Mouse (Mus musculus): ENCODE measurements around the gene Borcs5. TPM values are rescaled to one million over a fixed set of nuclear protein-coding genes. Genes with fewer than 3 reads are reported as not detected.
A peak's percentile ranks its signal among the peaks of the same experiment; 100 is the strongest.

Gene Borcs5
- polyA plus RNA-seq, 1 experiment from 2014 or later = 43.6 TPM

DNA sequence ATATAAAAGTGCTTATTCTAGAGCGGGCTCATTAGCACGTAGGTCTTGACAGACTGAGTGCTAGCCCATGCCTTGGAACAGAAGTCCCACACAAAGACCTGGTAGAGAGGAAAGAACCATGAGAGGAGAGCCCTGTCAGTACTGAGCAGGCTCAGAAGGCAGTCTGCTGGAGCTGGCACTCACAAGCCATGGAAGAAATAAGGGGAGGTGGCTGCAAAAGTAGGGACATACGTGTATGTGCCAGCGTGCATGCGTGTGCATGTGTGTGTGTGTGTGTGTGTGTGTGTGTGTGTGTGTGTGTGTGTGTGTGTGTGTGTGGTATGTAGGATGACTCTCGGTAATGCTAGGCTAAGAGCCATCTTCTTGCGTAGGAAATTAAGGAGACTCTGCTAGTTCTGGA lies 84.0 kb downstream of the Borcs5 start:
- no peak overlapping the region for H3K27ac ChIP-seq (replicated peaks)
- no peaks in the 10 kb centered on the region for H3K27me3 ChIP-seq
- H3K9ac ChIP-seq = no peak overlapping the region
- no peaks in the 10 kb centered on the region for H3K36me3 ChIP-seq
- H3K4me3 ChIP-seq = no peak overlapping the region
- 93% methylated on average over 7 of the region's 7 CpGs for WGBS
- H3K9me3 ChIP-seq = no peaks in the 10 kb centered on the region
- no peak for ATAC-seq (ENCODE audit: low FRiP score, low read depth)
- H3K4me2 ChIP-seq = no peak overlapping the region
- H3K4me1 ChIP-seq (replicated peaks) = no peaks in the 10 kb centered on the region

DNA sequence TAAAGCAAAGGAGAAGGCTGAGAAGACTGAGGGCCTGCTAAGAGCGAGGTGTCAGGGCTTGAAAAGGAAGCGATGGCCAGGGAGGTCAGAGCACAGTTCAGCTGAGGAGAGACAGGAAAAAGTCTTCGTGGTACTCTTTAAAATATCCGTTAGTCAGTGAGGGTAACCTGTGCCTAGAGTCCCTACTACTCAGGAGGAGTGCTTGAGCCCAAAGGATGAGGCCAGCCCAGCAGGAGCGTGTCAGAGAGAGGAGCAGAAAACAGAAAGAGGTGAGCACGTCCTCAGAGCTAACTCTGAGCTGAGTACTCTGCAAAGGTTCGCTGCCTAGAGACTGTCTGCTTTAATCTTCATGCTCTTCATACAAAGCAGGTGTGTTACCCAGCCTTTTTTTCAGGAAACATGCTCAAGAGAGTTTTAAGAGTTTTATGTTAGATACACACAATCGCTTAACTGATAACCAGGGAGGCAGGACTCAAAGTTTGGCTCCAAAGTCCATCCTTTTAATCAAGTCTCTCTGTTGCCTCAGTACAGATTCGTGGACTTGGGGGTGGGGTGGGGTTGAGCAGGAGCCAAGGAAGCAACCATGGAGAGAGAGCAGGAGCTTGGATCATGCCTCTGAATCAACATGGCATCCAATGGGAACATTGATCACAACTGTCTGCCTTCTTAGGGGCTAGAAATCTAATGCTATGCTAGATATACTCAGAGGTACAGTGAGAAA lies 84.7 kb downstream of the Borcs5 start:
- 89% methylated on average over 9 of the region's 9 CpGs for WGBS
- Histone ChIP-seq H3K9me3 (no peaks in the 10 kb centered on the region), H3K27me3 (no peaks in the 10 kb centered on the region), H3K4me2 (no peak overlapping the region), H3K9ac (no peak overlapping the region), H3K4me3 (no peak overlapping the region), H3K4me1 (replicated peaks) (no peaks in the 10 kb centered on the region), H3K36me3 (no peaks in the 10 kb centered on the region), H3K27ac (replicated peaks) (no peak overlapping the region)
- ATAC-seq (ENCODE audit: low FRiP score, low read depth) = no peak

DNA sequence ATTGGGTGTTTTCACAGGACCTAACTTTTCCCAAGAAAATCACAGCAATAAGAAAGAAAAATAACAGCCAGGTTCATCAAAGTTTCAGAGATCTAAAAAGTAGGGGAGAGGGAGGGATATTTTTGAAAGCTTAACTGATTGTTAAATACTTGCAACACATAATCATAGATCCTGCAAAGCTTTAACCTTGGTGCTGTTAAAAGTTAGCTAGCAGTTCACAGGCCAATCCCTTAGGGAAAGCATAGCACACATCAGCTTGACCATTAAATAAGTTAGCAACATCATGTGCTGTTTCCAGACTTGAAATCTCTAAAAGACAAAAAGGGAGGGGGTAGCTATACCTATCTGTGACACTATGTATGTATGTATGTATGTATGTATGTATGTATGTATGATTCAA lies 86.1 kb downstream of the Borcs5 start:
- Histone ChIP-seq H3K9ac (no peak overlapping the region), H3K4me1 (replicated peaks) (no peaks in the 10 kb centered on the region), H3K9me3 (no peaks in the 10 kb centered on the region), H3K27ac (replicated peaks) (no peak overlapping the region), H3K4me2 (no peak overlapping the region), H3K27me3 (no peaks in the 10 kb centered on the region), H3K36me3 (no peaks in the 10 kb centered on the region), H3K4me3 (no peak overlapping the region)
- ATAC-seq (ENCODE audit: low FRiP score, low read depth) = no peak

DNA sequence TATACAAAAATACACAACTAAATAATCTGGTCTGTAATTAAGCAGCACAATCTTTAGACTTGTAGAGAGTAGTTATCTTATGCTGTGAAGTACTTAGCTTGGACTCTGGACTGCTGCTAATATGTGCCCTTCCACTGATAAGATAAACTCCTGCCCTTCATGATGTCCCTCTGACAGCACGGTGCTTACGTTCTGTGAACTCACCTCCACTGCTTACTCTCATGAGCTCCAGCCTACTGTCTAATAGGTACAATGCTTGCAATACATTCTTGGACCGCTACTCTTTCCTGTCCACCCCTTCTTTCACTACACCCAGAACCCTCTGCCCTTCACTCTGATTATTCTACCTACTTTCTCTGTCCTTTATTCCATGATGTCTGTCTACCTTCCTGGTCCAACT lies 91.7 kb downstream of the Borcs5 start:
- ATAC-seq (ENCODE audit: low FRiP score, low read depth) = no peak
- H3K27me3 ChIP-seq = no peaks in the 10 kb centered on the region
- 90% methylated on average over 3 of the region's 3 CpGs for WGBS

DNA sequence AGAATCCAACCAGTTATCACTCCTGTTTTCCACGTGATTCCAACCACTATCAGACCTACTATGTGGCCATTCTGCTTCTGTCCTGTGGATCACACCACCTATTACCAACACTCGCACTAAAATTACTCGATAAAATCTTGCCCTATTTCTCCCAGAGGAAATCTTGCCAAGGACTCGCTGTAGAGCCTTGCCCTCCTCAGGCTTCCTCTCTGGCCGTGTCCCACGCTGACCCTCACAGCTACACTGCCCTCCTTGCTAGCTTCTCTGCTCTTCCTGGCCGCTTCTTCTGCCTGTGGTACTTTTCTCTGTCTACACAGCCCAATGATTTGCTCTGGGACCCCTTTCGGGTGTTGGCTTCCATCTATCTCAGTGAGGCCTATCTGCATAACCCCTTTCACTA lies 93.5 kb downstream of the Borcs5 start:
- Histone ChIP-seq H3K9ac (no peak overlapping the region), H3K36me3 (no peaks in the 10 kb centered on the region), H3K4me2 (no peak overlapping the region), H3K27ac (replicated peaks) (no peak overlapping the region), H3K4me3 (no peak overlapping the region), H3K9me3 (no peaks in the 10 kb centered on the region), H3K27me3 (no peaks in the 10 kb centered on the region), H3K4me1 (replicated peaks) (peaks cover 4% of the 10 kb centered on the region; the same call in 1 of the 2 replicates)
- 97% methylated on average over 8 of the region's 8 CpGs for WGBS
- ATAC-seq (ENCODE audit: low FRiP score, low read depth) = no peak

More for the DNA sequence above, 91.7 kb downstream of the Borcs5 start:
- Histone ChIP-seq H3K4me1 (replicated peaks) (peaks cover 4% of the 10 kb centered on the region; the same call in 1 of the 2 replicates), H3K4me3 (no peak overlapping the region), H3K9ac (no peak overlapping the region), H3K27ac (replicated peaks) (no peak overlapping the region), H3K36me3 (no peaks in the 10 kb centered on the region), H3K4me2 (no peak overlapping the region), H3K9me3 (no peaks in the 10 kb centered on the region)

DNA sequence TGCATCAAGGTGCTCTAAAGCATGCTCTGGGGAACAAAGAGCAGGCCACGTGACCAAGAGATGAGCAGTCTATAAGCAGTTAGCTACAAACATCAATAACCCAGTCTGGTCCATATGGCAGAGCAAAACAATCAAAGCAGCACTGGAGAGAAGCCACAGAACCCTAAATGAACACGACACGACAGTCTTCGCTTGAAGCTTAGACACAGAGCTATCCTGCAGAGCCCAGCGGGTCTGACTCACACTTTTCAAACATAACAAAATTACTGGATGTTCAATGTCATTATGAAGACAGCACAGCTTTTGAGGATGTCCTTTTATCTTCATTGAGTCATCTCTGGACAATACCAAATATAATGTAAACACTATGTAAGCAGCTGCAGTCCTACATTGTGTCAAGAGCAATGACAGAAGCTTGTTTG lies 94.5 kb downstream of the Borcs5 start:
- Histone ChIP-seq H3K9me3 (no peaks in the 10 kb centered on the region), H3K27ac (replicated peaks) (no peak overlapping the region), H3K4me2 (no peak overlapping the region), H3K9ac (no peak overlapping the region), H3K4me3 (no peak overlapping the region), H3K36me3 (no peaks in the 10 kb centered on the region), H3K27me3 (no peaks in the 10 kb centered on the region), H3K4me1 (replicated peaks) (peaks cover 4% of the 10 kb centered on the region; the same call in 1 of the 2 replicates)
- 41% methylated on average over 5 of the region's 5 CpGs for WGBS
- ATAC-seq (ENCODE audit: low FRiP score, low read depth) = peak; percentile 65

DNA sequence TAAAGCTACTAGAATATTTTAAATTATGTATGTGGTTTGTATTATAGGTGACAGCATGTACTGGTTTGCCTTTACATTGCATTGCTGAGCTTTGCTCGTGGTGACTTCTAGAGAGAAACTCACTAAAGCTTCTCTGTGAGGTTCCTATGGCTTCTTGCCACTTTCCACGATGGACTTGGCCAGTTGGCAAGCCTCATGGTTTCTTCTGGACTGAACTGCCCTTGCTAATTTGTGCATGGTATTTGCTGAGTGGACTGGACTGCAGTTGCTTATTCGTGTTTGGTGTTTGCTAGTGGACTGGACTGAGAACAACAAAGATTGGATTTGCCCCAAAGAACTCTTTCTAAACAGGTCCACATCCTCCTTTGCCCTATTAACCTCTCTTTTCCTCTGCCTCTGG lies 97.5 kb downstream of the Borcs5 start:
- H3K4me3 ChIP-seq = no peak overlapping the region
- no peak overlapping the region for H3K4me2 ChIP-seq
- H3K4me1 ChIP-seq (replicated peaks) = peaks cover 4% of the 10 kb centered on the region; the same call in 1 of the 2 replicates
- no peak for ATAC-seq (ENCODE audit: low FRiP score, low read depth)
- no peak overlapping the region for H3K27ac ChIP-seq (replicated peaks)
- no peaks in the 10 kb centered on the region for H3K36me3 ChIP-seq
- no peak overlapping the region for H3K9ac ChIP-seq
- H3K9me3 ChIP-seq = no peaks in the 10 kb centered on the region
- no peaks in the 10 kb centered on the region for H3K27me3 ChIP-seq
- WGBS = 73% methylated on average over 3 of the region's 3 CpGs

DNA sequence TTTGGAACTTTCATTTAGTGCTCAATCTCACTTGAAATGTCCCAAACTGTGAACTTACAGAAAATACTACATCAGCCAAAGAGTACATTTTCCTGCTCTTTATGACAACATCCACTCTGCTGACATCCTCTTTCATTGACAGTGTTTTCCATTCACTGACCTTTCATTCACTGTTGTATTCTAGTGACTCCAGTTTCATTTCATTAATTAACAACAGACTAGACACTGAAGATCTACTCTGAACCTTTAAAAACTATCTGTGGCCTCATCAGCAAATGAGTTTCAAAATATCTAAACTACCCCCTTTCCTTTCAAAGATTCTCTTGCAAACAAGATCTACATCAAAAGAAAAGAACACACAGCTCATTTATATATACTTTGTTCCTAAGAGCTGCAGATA lies 104.3 kb downstream of the Borcs5 start:
- Histone ChIP-seq H3K27me3 (no peaks in the 10 kb centered on the region), H3K4me3 (no peak overlapping the region), H3K9ac (no peak overlapping the region), H3K9me3 (no peaks in the 10 kb centered on the region), H3K4me2 (no peak overlapping the region), H3K36me3 (no peaks in the 10 kb centered on the region), H3K4me1 (replicated peaks) (no peaks in the 10 kb centered on the region), H3K27ac (replicated peaks) (no peak overlapping the region)
- ATAC-seq (ENCODE audit: low FRiP score, low read depth) = no peak

DNA sequence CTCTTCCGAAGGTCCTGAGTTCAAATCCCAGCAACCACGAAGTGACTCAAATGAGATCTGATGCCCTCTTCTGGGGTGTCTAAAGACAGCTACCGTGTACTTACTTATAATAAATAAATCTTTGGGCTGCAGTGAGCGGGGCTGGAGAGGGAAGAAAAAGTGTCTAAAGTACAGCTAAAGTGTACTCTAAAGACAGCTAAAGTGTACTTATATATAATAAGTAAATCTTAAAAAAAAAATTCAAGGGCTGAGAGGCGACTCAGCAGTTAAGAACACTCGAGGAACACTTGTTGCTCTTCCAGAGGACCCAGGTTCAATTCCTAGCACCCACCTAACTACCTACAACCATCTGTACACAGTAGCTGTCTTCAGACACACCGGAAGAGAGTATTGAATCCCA lies 106.6 kb downstream of the Borcs5 start:
- WGBS = 95% methylated on average over 7 of the region's 7 CpGs

DNA sequence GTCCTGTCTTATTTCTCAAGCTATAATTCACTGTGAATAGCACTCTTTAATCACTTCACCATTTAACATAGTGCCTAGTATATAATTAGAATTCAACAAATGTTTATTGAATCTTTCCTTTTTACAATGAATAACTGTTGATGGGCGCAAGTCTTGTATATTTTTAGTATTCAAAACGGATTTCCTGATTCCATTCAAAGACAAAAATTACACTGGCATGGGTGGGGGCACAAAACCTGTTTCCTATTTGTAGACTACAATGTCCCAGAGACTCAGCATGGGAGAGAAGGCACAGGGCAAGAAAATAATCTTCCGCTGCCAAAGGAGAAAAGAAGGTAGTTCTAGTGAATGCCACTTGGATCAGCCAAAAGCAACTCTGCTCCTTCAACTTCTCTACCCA lies 108.8 kb downstream of the Borcs5 start:
- H3K9me3 ChIP-seq = no peaks in the 10 kb centered on the region
- H3K27ac ChIP-seq (replicated peaks) = no peak overlapping the region
- H3K36me3 ChIP-seq = no peaks in the 10 kb centered on the region
- no peak overlapping the region for H3K4me2 ChIP-seq
- 85% methylated on average over 3 of the region's 3 CpGs for WGBS
- H3K4me1 ChIP-seq (replicated peaks) = no peaks in the 10 kb centered on the region
- H3K4me3 ChIP-seq = no peak overlapping the region
- ATAC-seq (ENCODE audit: low FRiP score, low read depth) = no peak
- no peak overlapping the region for H3K9ac ChIP-seq
- H3K27me3 ChIP-seq = no peaks in the 10 kb centered on the region

More for the DNA sequence above, 106.6 kb downstream of the Borcs5 start:
- H3K36me3 ChIP-seq = no peaks in the 10 kb centered on the region
- H3K27ac ChIP-seq (replicated peaks) = no peak overlapping the region
- no peaks in the 10 kb centered on the region for H3K4me1 ChIP-seq (replicated peaks)
- no peak overlapping the region for H3K9ac ChIP-seq
- no peaks in the 10 kb centered on the region for H3K27me3 ChIP-seq
- no peak for ATAC-seq (ENCODE audit: low FRiP score, low read depth)
- no peak overlapping the region for H3K4me2 ChIP-seq
- no peak overlapping the region for H3K4me3 ChIP-seq
- no peaks in the 10 kb centered on the region for H3K9me3 ChIP-seq

DNA sequence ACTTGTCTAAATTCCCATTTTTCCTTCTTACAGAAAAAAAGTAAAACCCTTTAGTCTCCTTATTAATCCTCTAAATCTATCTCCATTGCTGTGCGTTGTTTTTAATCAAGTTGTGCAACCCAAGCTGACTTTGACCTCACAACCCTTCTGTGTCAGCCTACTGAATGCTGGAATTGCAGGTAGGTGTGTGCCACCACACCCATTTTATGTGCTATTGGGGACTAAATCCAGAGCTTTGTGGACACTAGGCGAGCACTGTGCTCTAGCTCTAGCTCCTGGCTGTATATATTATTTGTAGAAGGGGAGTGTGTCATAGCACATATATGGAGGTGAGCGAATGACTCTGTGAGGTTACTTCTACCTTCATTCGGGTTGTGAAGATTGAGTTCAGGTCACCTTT lies 111.8 kb downstream of the Borcs5 start:
- Histone ChIP-seq H3K4me2 (no peak overlapping the region), H3K27me3 (no peaks in the 10 kb centered on the region), H3K36me3 (no peaks in the 10 kb centered on the region), H3K27ac (replicated peaks) (no peak overlapping the region), H3K4me1 (replicated peaks) (no peaks in the 10 kb centered on the region), H3K9ac (no peak overlapping the region), H3K4me3 (no peak overlapping the region), H3K9me3 (no peaks in the 10 kb centered on the region)
- WGBS = over 99% methylated on average over 4 of the region's 4 CpGs
- no peak for ATAC-seq (ENCODE audit: low FRiP score, low read depth)

DNA sequence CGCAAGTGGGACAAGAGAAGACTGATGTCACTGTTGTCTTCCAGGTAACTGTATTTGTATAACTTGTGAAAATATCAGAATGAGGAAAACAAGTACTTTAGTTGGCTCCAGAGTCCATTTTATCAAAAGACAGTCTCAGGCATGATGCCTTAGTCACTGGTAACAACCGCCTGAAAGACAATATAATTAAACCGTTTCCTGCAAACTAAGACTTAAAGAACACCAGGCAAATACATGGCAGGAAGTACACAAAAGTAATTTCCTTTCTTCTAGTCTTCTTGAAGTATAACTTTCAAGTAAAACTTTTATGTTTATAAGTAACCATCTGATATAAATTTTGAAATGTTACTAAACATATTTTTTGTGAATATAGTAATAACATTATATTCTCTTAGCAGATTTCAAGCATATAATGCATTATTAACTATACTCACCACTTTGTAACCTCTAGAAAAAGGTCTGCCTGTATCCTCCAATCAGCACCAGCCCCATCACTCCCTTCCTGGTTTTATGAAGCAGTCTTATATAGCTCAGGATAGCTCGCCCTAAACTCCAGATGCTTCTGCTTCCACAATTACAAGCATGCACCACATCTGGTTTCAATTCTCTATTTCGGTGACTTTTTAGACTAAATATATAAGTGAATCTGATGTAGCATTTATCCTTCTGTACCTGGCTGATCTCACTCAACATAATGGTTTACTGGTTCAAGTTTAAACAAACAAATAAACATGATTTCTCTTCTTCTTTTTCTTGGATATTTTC lies 112.8 kb downstream of the Borcs5 start:
- Histone ChIP-seq H3K27me3 (no peaks in the 10 kb centered on the region), H3K4me2 (no peak overlapping the region), H3K9ac (no peak overlapping the region), H3K4me3 (no peak overlapping the region), H3K4me1 (replicated peaks) (no peaks in the 10 kb centered on the region), H3K36me3 (no peaks in the 10 kb centered on the region), H3K27ac (replicated peaks) (no peak overlapping the region), H3K9me3 (no peaks in the 10 kb centered on the region)
- 89% methylated on average over 5 of the region's 5 CpGs for WGBS
- ATAC-seq (ENCODE audit: low FRiP score, low read depth) = no peak

Measured in hindbrain, embryonic 15.5 days (tissue).